Mouse (Mus musculus): ENCODE data around the gene Nucks1.

Gene Nucks1

DNA sequence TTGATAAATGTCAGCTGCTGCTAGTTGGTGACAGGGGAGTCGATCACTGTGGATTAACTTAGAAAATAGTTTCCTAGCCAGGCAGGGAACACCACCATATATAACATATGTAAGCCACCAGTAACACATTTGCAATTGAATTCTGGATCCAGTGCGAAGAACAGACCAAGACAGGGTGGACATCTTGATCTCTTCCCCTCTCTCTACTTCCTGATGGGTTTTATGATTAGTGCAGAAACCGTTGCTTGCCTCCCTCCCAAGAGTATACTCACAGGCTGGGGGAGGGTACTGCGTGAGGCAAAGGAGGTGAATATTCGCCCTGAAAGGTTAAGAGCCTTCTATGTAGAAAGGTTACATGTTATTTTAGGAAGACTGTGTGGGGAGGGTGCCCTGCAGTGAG, 55.5 kb downstream of the Nucks1 start:
- no peak for DNase-seq (ENCODE audit: low read depth)

DNA sequence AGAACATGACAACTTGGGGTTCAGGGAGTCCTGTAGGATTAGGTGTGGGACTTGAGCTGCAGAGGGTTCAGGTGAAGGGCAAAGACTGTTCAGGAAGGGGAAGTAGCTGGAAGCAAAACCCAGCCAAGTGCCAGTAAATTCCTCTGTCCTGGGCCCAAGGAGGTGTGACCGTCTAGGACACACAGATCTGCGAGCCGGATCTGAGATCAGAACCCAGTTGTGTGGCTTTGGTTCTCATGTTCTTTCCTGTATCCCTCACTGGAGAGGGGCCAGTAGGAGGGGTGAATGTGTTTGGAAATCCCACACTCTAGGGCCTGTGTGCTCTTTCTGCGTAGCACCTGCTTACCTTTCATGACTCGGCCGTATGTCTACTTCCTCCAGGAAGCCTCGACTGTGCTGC, 57.0 kb downstream of the Nucks1 start:
- DNase-seq (ENCODE audit: low read depth): no peak

- DNase-seq (ENCODE audit: low read depth): no peak
Observed at GRCm38 (mm10) chr1:131968556-131968955, 58.2 kb downstream of the Nucks1 start.

- no peak for DNase-seq (ENCODE audit: low read depth)
Observed at GRCm38 (mm10) chr1:131968983-131969382, 58.6 kb downstream of the Nucks1 start.

GRCm38 (mm10) chr1:131969825-131970224, 59.5 kb downstream of the Nucks1 start:
- DNase-seq (ENCODE audit: low read depth): no peak

DNA sequence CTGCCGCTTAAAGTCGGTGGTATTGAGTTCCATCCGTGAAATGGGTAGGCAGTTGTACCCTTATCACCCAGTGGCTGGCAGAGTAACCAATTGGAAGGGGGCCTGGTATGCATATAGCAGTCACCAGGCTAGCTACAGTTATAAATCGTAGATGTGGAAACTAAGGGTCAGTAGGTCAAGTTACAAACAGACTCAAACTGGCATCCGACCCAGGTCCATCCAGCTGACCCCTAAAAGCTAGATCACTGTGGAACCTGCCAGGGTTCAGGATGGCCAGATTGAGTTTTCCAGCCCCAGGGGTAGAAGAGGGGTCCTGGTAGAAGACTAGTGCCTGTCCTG, 60.0 kb downstream of the Nucks1 start:
- no peak for DNase-seq (ENCODE audit: low read depth)

DNA sequence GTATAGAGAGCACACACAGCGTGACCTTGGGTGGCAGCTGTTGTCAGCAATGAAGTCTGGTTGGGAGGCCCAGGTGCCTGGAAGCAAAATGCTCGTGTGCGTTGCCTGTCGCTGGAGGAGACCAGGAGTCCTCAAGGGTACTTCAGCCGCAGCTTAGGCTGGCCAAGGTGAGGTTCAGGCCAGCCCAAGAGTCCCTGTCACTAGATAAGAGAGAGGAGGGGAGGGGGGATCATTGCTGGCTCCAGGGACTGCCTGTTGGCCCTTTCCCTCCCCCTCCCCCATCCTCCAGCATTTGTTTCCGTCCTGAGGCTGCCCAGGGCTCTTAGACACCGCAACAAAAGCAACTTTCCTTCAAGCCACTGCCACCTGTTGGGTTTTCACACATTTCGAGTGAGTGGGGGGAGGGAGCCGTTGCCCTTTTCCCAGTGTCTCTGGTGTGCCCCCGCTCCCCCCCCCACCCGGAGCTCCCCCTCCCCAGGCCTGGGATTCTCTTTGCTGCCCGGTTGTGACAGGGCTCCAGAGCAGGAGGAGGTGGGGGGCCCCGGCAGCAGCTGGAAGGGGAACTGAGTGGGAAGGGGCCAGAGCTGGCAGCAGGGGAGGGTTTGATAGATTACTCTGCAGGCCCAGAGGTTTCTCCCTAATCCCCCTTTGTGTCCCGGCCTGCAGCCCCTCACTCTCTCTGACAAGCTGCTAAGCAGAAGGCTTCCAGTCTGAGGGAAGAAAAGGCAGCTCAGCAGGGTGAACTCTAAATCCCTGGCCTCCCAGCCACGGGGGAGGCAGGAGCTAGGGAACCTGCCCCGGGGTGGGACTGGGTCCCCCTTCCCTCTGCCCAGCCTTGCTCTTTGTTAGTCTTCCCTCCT, 60.6 kb downstream of the Nucks1 start:
- DNase-seq (ENCODE audit: low read depth): no peak

GRCm38 (mm10) chr1:131971771-131972497, 61.6 kb downstream of the Nucks1 start:
- no peak for DNase-seq (ENCODE audit: low read depth)

- DNase-seq (ENCODE audit: low read depth): no peak
Observed at GRCm38 (mm10) chr1:131972498-131973334, 62.4 kb downstream of the Nucks1 start.

DNA sequence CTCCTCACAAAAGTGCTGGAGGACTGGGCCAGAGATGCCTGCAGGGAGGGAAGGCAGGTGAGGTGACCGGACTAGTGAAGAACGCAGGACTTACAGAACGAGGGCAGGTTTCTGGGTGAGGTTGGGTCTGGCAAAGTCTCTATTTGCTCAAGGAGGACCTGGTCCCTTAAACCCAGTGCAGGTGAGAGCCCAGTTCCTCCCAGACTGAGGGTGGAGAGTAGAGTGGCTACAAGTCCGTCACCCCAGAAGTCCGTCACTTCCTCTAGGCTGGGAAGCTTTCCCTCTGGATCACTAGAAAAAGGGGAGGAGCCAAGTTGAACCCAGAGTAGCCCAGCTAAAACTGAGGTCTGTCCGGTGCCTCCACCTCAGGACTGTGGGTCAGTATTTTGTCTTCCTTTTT, 63.7 kb downstream of the Nucks1 start:
- no peak for DNase-seq (ENCODE audit: low read depth)

GRCm38 (mm10) chr1:131976886-131977285, 66.6 kb downstream of the Nucks1 start:
- DNase-seq (ENCODE audit: low read depth): no peak

DNA sequence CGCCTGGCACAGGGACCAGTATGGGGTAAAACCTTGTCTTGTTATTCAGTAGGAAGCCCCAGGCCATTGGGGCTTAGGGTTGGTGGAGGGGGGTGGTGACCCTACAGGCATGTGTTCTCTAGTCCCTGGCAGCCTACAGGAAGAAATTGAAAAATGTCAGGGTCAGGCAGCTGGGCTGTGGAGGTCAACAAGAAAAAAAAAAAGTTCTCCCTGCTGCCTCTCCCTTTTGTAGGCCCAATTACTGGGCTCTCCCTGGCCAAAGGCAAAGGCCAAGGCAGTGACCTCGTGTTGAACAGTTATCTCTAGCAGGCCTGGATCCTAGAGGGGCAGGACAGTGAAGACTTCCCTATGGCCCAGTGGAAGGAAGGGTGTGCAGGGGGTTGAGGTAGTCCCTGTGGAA, 70.1 kb downstream of the Nucks1 start:
- DNase-seq (ENCODE audit: low read depth): no peak

- peak; percentile 78 for DNase-seq (ENCODE audit: low read depth)
Observed at GRCm38 (mm10) chr1:131981378-131982013, 71.2 kb downstream of the Nucks1 start.

DNA sequence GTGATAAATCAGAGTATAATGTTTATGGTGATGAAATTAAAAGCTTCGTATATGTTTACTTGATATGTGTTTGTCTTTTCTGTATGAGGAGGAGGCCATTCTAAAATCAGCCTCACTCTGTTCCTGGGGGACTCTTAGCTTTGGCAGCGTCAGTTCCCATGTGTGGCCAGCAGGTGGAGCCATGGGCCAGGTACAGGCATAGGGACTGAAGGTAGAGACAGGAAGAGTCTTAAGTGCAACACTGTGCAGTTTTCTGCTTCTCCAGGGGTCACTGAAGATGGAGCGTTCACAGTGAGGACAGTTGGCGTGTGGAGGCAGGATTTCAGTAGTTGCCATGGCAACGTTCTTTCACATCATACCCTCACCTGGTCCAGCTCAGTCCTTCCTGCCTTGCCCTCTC, 72.6 kb downstream of the Nucks1 start:
- peak; percentile 76 for DNase-seq (ENCODE audit: low read depth)

DNA sequence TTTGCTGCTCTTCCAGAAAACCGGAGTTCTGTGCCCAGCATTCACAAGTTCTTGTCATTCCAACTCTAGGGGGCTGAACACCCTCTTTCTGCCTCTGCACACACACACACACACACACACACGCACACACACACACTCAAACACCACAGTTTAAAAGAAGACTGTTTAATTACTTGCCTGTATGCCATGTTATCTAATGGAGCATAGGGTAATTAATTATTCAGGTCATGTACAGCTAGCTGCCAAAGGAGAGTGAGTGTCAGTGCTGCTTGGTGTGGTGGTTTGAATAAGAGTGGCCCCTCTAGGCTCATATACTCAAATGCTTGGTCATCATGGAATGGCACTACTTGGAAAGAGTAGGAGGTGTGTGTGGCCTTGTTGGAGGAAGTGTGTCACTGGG, 73.5 kb downstream of the Nucks1 start:
- no peak for DNase-seq (ENCODE audit: low read depth)
